In the genomic region with DNA sequence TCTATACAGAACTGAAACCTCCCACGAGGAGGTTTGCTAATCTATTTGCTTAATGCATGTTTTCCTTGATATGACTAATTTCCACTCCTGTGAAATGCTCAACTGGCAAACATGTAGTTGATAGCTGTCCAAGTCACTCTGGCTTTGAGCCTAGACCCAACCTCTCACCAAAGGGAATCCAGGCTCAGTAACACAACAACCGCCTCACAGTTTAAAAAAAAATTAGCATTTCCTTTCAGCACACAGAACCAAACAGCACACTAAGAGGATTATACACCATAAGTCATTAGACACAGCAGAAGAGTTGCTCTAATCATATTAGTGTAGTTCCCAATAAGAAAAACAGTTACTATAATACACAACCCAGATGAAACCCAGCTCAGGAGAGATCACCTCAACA, we compare ENCODE assay signal across 9 mouse cellular contexts. TPM values are rescaled to one million over a fixed set of nuclear protein-coding genes. Genes with fewer than 3 reads are reported as not detected.
DNase-seq lines count a peak whose midpoint lies in the region; ATAC-seq and TF ChIP-seq lines count a peak whose summit lies in the region.
"Had no signal": no experiment of that assay in that cellular context is flagged by ENCODE, and none has a peak within 500 bp of the region (broad histone marks: within the 10 kb centered on the region; RNA-seq: fewer than 3 reads in every experiment).

No protein-coding gene starts in this region.

- no peak overlapping the region for H3K27ac ChIP-seq in forebrain, embryonic 13.5 days
- no peak overlapping the region for H3K27ac ChIP-seq in forebrain, embryonic 11.5 days (ENCODE audit: low read depth, low read length)
- H3K27ac ChIP-seq in liver, adult 2 months (replicated peaks; ENCODE audit: insufficient read depth, low read depth, low read length), result no peak overlapping the region
- H3K27ac ChIP-seq in liver, embryonic 11.5 days (ENCODE audit: low read depth, low read length), result no peak overlapping the region
- no peak overlapping the region for H3K27ac ChIP-seq in stomach, embryonic 16.5 days (ENCODE audit: low read length)
- H3K27ac ChIP-seq: neural tube, embryonic 12.5 days had no signal

- H3K9me3 ChIP-seq in forebrain, embryonic 13.5 days (replicated peaks), result no peaks in the 10 kb centered on the region
- no peaks in the 10 kb centered on the region for H3K9me3 ChIP-seq in forebrain, embryonic 11.5 days (ENCODE audit: control insufficient read depth, low read length)
- no peaks in the 10 kb centered on the region for H3K9me3 ChIP-seq in liver, embryonic 11.5 days (ENCODE audit: control insufficient read depth, low read length)
- H3K9me3 ChIP-seq in stomach, embryonic 16.5 days (replicated peaks; ENCODE audit: control insufficient read depth, low read length), result no peaks in the 10 kb centered on the region
- H3K9me3 ChIP-seq: neural tube, embryonic 12.5 days had no signal

- no peaks in the 10 kb centered on the region for H3K4me1 ChIP-seq in forebrain, embryonic 13.5 days
- H3K4me1 ChIP-seq in forebrain, embryonic 11.5 days (replicated peaks; ENCODE audit: control insufficient read depth, insufficient read depth, low read length), result no peaks in the 10 kb centered on the region
- no peaks in the 10 kb centered on the region for H3K4me1 ChIP-seq in liver, adult 2 months (ENCODE audit: control insufficient read depth, insufficient read depth, low read length)
- H3K4me1 ChIP-seq in liver, embryonic 11.5 days (replicated peaks; ENCODE audit: control insufficient read depth, insufficient read depth, low read length), result no peaks in the 10 kb centered on the region
- peaks cover 3% of the 10 kb centered on the region; the same call in 1 of the 2 replicates for H3K4me1 ChIP-seq in stomach, embryonic 16.5 days (ENCODE audit: control insufficient read depth, insufficient read depth, low read length)
- H3K4me1 ChIP-seq: neural tube, embryonic 12.5 days had no signal

- no peak overlapping the region for H3K4me3 ChIP-seq in forebrain, embryonic 13.5 days
- H3K4me3 ChIP-seq in forebrain, embryonic 11.5 days (ENCODE audit: low read depth, low read length), result no peak overlapping the region
- H3K4me3 ChIP-seq in liver, adult 2 months (ENCODE audit: insufficient read depth, low read depth, low read length), result no peak overlapping the region
- no peak overlapping the region for H3K4me3 ChIP-seq in liver, embryonic 11.5 days (ENCODE audit: low read depth, low read length)
- no peak overlapping the region for H3K4me3 ChIP-seq in stomach, embryonic 16.5 days (replicated peaks; ENCODE audit: low read length)
- H3K4me3 ChIP-seq: neural tube, embryonic 12.5 days had no signal

- H3K79me2 ChIP-seq in liver, adult 2 months (ENCODE audit: control insufficient read depth, insufficient read depth, low read length), result no peaks in the 10 kb centered on the region

- TF ChIP-seq POLR2A in liver, adult 2 months (IDR thresholded peaks at IDR 0.05; ENCODE audit: extremely low read depth, insufficient read depth, low read length), result no peak

- DNase-seq in forebrain, embryonic 11.5 days (ENCODE audit: low spot score), result no peak
- DNase-seq in liver, adult 2 months (ENCODE audit: extremely low read depth, low read depth, low spot score), result peak; percentile 22
- DNase-seq in liver, embryonic 11.5 days (ENCODE audit: low spot score), result no peak
- DNase-seq in layer of hippocampus, adult 8-10 months (ENCODE audit: low spot score in 2 of 2), result peak; percentile 39 to 55
- no peak for DNase-seq in gastrocnemius, postnatal 36 days
- DNase-seq in urinary bladder, adult 2 months (ENCODE audit: low spot score), result no peak

- no peaks in the 10 kb centered on the region for H3K36me3 ChIP-seq in forebrain, embryonic 13.5 days (ENCODE audit: poor library complexity, severe bottlenecking)
- H3K36me3 ChIP-seq in forebrain, embryonic 11.5 days (ENCODE audit: control insufficient read depth, insufficient read depth, low read length), result no peaks in the 10 kb centered on the region
- no peaks in the 10 kb centered on the region for H3K36me3 ChIP-seq in liver, adult 2 months (ENCODE audit: control insufficient read depth, insufficient read depth, low read length)
- H3K36me3 ChIP-seq in liver, embryonic 11.5 days (ENCODE audit: control insufficient read depth, insufficient read depth, low read length), result no peaks in the 10 kb centered on the region
- H3K36me3 ChIP-seq in stomach, embryonic 16.5 days (ENCODE audit: control insufficient read depth, insufficient read depth, low read length), result no peaks in the 10 kb centered on the region
- H3K36me3 ChIP-seq: neural tube, embryonic 12.5 days had no signal

- ATAC-seq in forebrain, embryonic 13.5 days, result peak; percentile 50; the same call in 1 of the 2 replicates
- no peak for ATAC-seq in forebrain, embryonic 11.5 days (replicated peaks; ENCODE audit: low FRiP score)
- ATAC-seq in liver, embryonic 11.5 days (replicated peaks; ENCODE audit: low FRiP score), result no peak
- ATAC-seq in stomach, embryonic 16.5 days (ENCODE audit: insufficient read depth, low FRiP score), result peak; percentile 40; the same call in 1 of the 2 replicates

- TF ChIP-seq CTCF in liver, adult 2 months (IDR thresholded peaks at IDR 0.05; ENCODE audit: low read depth, low read length), result no peak

- H3K27me3 ChIP-seq in forebrain, embryonic 13.5 days, result peaks cover 4% of the 10 kb centered on the region; the same call in 1 of the 2 replicates
- H3K27me3 ChIP-seq in forebrain, embryonic 11.5 days (ENCODE audit: control insufficient read depth, insufficient read depth, low read length), result no peaks in the 10 kb centered on the region
- H3K27me3 ChIP-seq in liver, adult 2 months (ENCODE audit: control insufficient read depth, insufficient read depth, low read length), result no peaks in the 10 kb centered on the region
- no peaks in the 10 kb centered on the region for H3K27me3 ChIP-seq in liver, embryonic 11.5 days (replicated peaks; ENCODE audit: control insufficient read depth, insufficient read depth, low read length)
- no peaks in the 10 kb centered on the region for H3K27me3 ChIP-seq in stomach, embryonic 16.5 days (ENCODE audit: control insufficient read depth, insufficient read depth, low read length)
- H3K27me3 ChIP-seq: neural tube, embryonic 12.5 days had no signal

- intact Hi-C loops in gastrocnemius, postnatal 36 days (cut with DNase I), result no loop called here

- no peak overlapping the region for H3K9ac ChIP-seq in forebrain, embryonic 13.5 days
- no peak overlapping the region for H3K9ac ChIP-seq in forebrain, embryonic 11.5 days (ENCODE audit: low read length)
- H3K9ac ChIP-seq in liver, adult 2 months (ENCODE audit: low read depth, low read length), result no peak overlapping the region
- no peak overlapping the region for H3K9ac ChIP-seq in liver, embryonic 11.5 days (ENCODE audit: low read depth, low read length)
- H3K9ac ChIP-seq in stomach, embryonic 16.5 days (ENCODE audit: low read length), result no peak overlapping the region
- H3K9ac ChIP-seq: neural tube, embryonic 12.5 days had no signal

- H3K4me2 ChIP-seq in forebrain, embryonic 13.5 days, result no peak overlapping the region
- no peak overlapping the region for H3K4me2 ChIP-seq in forebrain, embryonic 11.5 days (ENCODE audit: low read depth, low read length, severe bottlenecking)
- H3K4me2 ChIP-seq in liver, embryonic 11.5 days, result no peak overlapping the region
- H3K4me2 ChIP-seq in stomach, embryonic 16.5 days (ENCODE audit: low read depth, low read length), result no peak overlapping the region
- H3K4me2 ChIP-seq: neural tube, embryonic 12.5 days had no signal

- 36% methylated on average over 2 of the region's 2 CpGs for WGBS in forebrain, embryonic 13.5 days
- WGBS in forebrain, embryonic 11.5 days, result 54% methylated on average over 2 of the region's 2 CpGs
- 14% methylated on average over 2 of the region's 2 CpGs for WGBS in liver, adult 2 months
- 66% methylated on average over 2 of the region's 2 CpGs for WGBS in liver, embryonic 11.5 days
- 19% methylated on average over 2 of the region's 2 CpGs for WGBS in stomach, embryonic 16.5 days

RNA-seq across cellular contexts. Expression of a gene that starts 33.2 kb away (rescaled TPM):
- polyA plus RNA-seq in forebrain, embryonic 13.5 days (2015; fragmentation: Nextera tagmentation; extraction: Ambion mirVana), result 0.13 TPM in 1 of 2 replicates, not detected in the other
- 3.4 and 5.0 TPM in 2 replicates for polyA plus RNA-seq in forebrain, embryonic 11.5 days (2014; fragmentation: Nextera tagmentation; extraction: Ambion mirVana)
- total RNA-seq in liver, adult 2 months (2014; rRNA removed), result not detected in 2 replicates
- polyA plus RNA-seq in liver, adult 2 months (2012; rRNA removed), result not detected in 2 replicates
- polyA plus RNA-seq in liver, embryonic 11.5 days (2014; fragmentation: Nextera tagmentation; extraction: Ambion mirVana), result not detected in 2 replicates
- 1 to 10 TPM; 2.1 to 6.7 (median 3.1) TPM for total RNA-seq in layer of hippocampus, adult 8-10 months (2022)
- polyA plus RNA-seq in stomach, embryonic 16.5 days (2015; fragmentation: Nextera tagmentation; extraction: Ambion mirVana), result 1.3 and 1.6 TPM in 2 replicates
- under 1 TPM; 0.33 to 0.67 TPM for total RNA-seq in gastrocnemius, postnatal 36 days (2021)
- polyA plus RNA-seq in urinary bladder, adult 2 months (2012; rRNA removed), result 0.27 and 0.34 TPM in 2 replicates

Comparison
In these comparisons a context has a peak if more than half of its experiments do, and no peak if none do; other contexts are left out.
1. ATAC-seq: peak in forebrain, embryonic 13.5 days (single experiment) and stomach, embryonic 16.5 days (single experiment); none in forebrain, embryonic 11.5 days (single experiment) and liver, embryonic 11.5 days (single experiment).
2. DNase-seq: peak in liver, adult 2 months (single experiment) and layer of hippocampus, adult 8-10 months (2 of 2); none in forebrain, embryonic 11.5 days (single experiment), liver, embryonic 11.5 days (single experiment), gastrocnemius, postnatal 36 days (0 of 2) and urinary bladder, adult 2 months (single experiment).